Mouse (Mus musculus) testis, postnatal 14 days (tissue): ENCODE results near the gene Tmbim6.

Experiments
- DNase-seq: peaks from one replicate; pipeline ENCODE4 v3.0.0; 2021; ENCODE audit warnings: low spot score

The Tmbim6 gene

DNA sequence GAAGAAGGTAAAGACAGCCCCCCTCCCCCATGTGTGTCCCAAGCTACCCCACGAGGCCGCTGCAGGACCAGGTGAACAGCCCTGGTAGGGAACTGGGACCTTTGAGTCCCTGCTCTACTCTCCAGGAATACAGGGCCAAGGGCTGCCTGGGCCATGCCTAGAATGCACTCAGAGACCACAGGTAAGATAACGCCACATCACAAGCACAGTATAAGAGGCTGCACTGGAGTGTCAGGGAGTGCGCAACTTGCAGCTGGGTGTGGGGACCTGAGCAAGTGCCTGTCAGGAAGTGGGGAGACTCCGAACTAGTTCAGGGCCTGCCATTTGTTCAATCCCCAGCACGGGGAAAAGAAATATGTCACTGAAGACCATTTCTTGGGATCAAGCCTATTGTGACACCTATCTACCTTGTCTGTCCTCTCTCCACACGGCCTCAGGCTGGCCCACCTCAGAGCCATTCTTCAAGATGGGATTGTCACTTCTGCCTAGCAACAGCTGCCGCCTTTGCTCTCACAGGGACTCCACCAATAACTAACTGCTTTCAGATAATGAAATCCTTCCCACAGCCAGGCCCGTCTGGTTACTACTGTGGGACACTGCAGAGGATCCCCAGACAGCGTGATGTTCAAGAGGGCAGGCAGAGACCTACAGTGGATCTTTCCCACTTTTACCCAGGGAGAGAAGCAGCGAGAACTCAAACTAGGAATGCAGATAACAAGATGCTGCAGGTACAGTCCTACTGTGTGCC lies 60.6 kb downstream of the Tmbim6 start:
- no peak for DNase-seq

- DNase-seq = no peak
Observed at GRCm38 (mm10) chr15:99454585-99455279, 62.0 kb downstream of the Tmbim6 start.

- no peak for DNase-seq
Observed at GRCm38 (mm10) chr15:99455415-99455814, 62.7 kb downstream of the Tmbim6 start.

DNA sequence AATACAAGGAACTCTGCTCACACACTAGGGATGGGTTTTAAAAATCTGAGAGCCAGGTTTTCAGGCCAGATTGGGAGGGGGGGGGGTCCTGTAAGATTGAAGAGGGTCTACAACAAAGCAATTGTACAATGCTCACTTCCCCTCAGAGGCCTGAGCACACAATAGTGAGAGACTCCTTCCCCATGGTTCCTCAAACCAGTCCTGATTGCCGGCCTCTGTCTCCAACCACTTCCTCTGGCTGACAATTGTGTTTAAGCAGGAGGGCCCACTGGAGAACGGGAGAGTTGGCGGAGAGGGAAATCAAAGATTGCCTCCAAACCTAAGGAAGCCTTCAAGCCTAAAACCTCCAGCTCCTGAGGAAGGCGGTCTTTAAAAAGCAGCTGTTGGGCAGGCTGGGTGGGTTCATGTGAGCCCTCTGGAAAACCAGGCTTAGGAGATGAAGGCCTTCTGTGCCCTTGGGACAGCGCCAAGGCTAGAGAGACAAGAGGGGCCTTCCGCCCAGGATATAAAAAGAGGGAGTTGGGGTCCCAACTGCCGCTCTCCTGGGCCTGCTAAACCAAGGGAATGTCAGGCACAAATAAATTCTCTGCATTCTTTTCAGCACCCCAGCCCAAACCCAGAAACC lies 63.8 kb downstream of the Tmbim6 start:
- DNase-seq = no peak

DNA sequence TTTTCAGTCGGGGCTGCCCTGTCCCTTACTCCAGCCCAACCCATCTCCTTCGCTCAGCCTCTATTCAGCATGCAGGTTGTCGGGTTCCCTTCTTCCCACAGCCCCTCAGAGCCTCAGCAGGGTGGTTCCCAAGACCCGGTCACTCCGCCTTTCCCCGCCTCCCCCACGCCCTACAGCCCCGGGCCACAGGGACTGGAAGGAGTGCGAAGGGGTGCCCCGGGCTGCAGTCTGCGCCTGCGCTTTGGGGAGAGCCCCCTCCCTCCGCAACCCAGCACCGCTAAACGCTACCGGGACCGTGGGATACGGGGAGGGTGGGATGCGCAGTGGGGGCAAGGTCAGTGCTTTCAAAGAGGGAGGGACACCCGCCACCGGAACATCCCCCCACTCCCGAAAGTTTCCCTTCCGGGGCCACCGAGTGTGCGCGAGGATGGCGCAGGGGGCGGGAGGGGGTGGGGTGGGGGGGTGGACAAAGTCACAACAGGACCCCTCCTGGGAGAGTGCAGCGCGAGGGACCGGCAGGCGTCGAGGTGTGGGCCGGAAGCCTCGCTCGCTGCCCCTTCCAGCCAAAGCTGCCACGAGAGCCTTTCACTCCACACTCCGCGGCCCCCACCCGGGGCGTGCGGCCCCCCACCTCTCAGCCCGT lies 64.4 kb downstream of the Tmbim6 start:
- peak; percentile 72 for DNase-seq

- DNase-seq = peak; percentile 90
Observed at GRCm38 (mm10) chr15:99457606-99458401, 65.1 kb downstream of the Tmbim6 start, which contains the start of gene Nckap5l. TSS of gene Nckap5l (minus strand) at chr15:99457748.
